Mouse (Mus musculus) gastrocnemius, postnatal 10 days (tissue): Measurements from ENCODE around the gene Atp5j. TPM values are rescaled to one million over a fixed set of nuclear protein-coding genes. Genes with fewer than 3 reads are reported as not detected.
A peak's percentile ranks its signal among the peaks of the same experiment; 100 is the strongest.

Experiments
- DNase-seq: peaks from one replicate; pipeline ENCODE4 v3.0.0; 2021; ENCODE audit warnings: mixed read lengths
- total RNA-seq, 2 experiments: library from RNA; stranded (reverse); gene quantifications; 2 replicates each; pipeline ENCODE4 v1.2.3; 2021

Gene Atp5j
- total RNA-seq, 2 experiments from 2014 or later = 958 to 1,126 TPM

GRCm38 (mm10) chr16:84807874-84808273, 27.6 kb downstream of the Atp5j start:
- no peak for DNase-seq

GRCm38 (mm10) chr16:84806175-84806574, 29.2 kb downstream of the Atp5j start:
- DNase-seq = no peak

GRCm38 (mm10) chr16:84804866-84805265, 30.6 kb downstream of the Atp5j start:
- no peak for DNase-seq

- DNase-seq = peak; percentile 35
Observed at GRCm38 (mm10) chr16:84802217-84802616, 33.2 kb downstream of the Atp5j start.

- DNase-seq = no peak
Observed at GRCm38 (mm10) chr16:84800038-84800437, 35.4 kb downstream of the Atp5j start.

- DNase-seq = no peak
Observed at GRCm38 (mm10) chr16:84796678-84797077, 38.7 kb downstream of the Atp5j start.

GRCm38 (mm10) chr16:84795337-84795736, 40.1 kb downstream of the Atp5j start:
- DNase-seq = no peak

GRCm38 (mm10) chr16:84793401-84793800, 42.0 kb downstream of the Atp5j start:
- no peak for DNase-seq

- DNase-seq = no peak
Observed at GRCm38 (mm10) chr16:84790595-84791165, 44.7 kb downstream of the Atp5j start.

GRCm38 (mm10) chr16:84784966-84785365, 50.5 kb downstream of the Atp5j start:
- DNase-seq = no peak

- DNase-seq = no peak
Observed at GRCm38 (mm10) chr16:84783279-84783678, 52.1 kb downstream of the Atp5j start.

- no peak for DNase-seq
Observed at GRCm38 (mm10) chr16:84779718-84780117, 55.7 kb downstream of the Atp5j start.

GRCm38 (mm10) chr16:84778861-84779630, 56.4 kb downstream of the Atp5j start:
- DNase-seq = no peak

GRCm38 (mm10) chr16:84778431-84778830, 57.0 kb downstream of the Atp5j start:
- DNase-seq = no peak

Other genes starting within 250 kb of the Atp5j start
- gene Mrpl39, start 99.9 kb downstream of the Atp5j start, total RNA-seq = 10 to 100 TPM; 22.6 TPM
- 10 to 100 TPM; 24.3 to 25.4 TPM for gene Jam2, start 61.5 kb downstream of the Atp5j start, total RNA-seq
- gene Gabpa, start 700 bp downstream of the Atp5j start, total RNA-seq = 10 to 100 TPM; 29.3 to 35.7 TPM